Mouse (Mus musculus) embryonic facial prominence, embryonic 11.5 days (tissue): Measurements from ENCODE around the gene Leap2. TPM values are rescaled to one million over a fixed set of nuclear protein-coding genes. Genes with fewer than 3 reads are reported as not detected.

Experiments used
- ATAC-seq: fragments of 200-750 bp; cut with Nextera tagmentation; replicated peaks from 2 replicates; pipeline ENCODE4 v1.8.0; 2017; ENCODE audit warnings: low read depth; ENCODE audit not compliant: insufficient number of reproducible peaks, low FRiP score, low TSS enrichment
- DNase-seq: peaks from one replicate; pipeline ENCODE4 v3.0.0-alpha.2; 2015; ENCODE audit warnings: low spot score
- H3K27ac ChIP-seq: fragments of 300-500 bp; sonication (generic); replicated peaks from 2 replicates; pipeline ENCODE4 v1.5.1; 2014; ENCODE audit warnings: mild to moderate bottlenecking, low read depth, low read length, control low read depth
- H3K27me3 ChIP-seq: fragments of 300-500 bp; sonication (generic); 2 replicates; pipeline ENCODE4 v1.6.1; 2014; ENCODE audit warnings: mild to moderate bottlenecking, low read length, moderate library complexity, mixed read lengths; ENCODE audit not compliant: control insufficient read depth, insufficient read depth
- H3K36me3 ChIP-seq: fragments of 300-500 bp; sonication (generic); replicated peaks from 2 replicates; pipeline ENCODE4 v1.6.1; 2014; ENCODE audit warnings: low read depth, mild to moderate bottlenecking, low read length, moderate library complexity, mixed read lengths; ENCODE audit not compliant: control insufficient read depth, insufficient read depth
- H3K4me1 ChIP-seq: fragments of 300-500 bp; sonication (generic); 2 replicates; pipeline ENCODE4 v1.6.1; 2014; ENCODE audit warnings: low read length, mixed read lengths; ENCODE audit not compliant: control insufficient read depth, insufficient read depth
- H3K4me2 ChIP-seq: fragments of 300-500 bp; sonication (generic); 2 replicates; pipeline ENCODE4 v1.6.1; 2014; ENCODE audit warnings: low read depth, mild to moderate bottlenecking, control low read depth, low read length, moderate library complexity
- H3K4me3 ChIP-seq: fragments of 300-500 bp; sonication (generic); 2 replicates; pipeline ENCODE4 v1.5.1; 2014; ENCODE audit warnings: low read depth, low read length, control low read depth
- H3K9ac ChIP-seq: fragments of 300-500 bp; sonication (generic); replicated peaks from 2 replicates; pipeline ENCODE4 v1.6.1; 2014; ENCODE audit warnings: mild to moderate bottlenecking, control low read depth, low read length
- H3K9me3 ChIP-seq: fragments of 300-500 bp; sonication (generic); replicated peaks from 2 replicates; pipeline ENCODE4 v1.6.1; 2016; ENCODE audit warnings: mild to moderate bottlenecking, low read length, inconsistent platforms, mixed read lengths; ENCODE audit not compliant: control insufficient read depth
- WGBS: fragments of 180-500 bp; shearing (Covaris S2); extraction: QIAGEN DNeasy Blood & Tissue Kit; methylation state at CpG from one replicate; pipeline ENCODE4 v1.1.7; 2014; 5-methylcytosine and 5-hydroxymethylcytosine counted together
- polyA plus RNA-seq: library from polyadenylated mRNA; unstranded; fragments of >200 nt; fragmentation: Nextera tagmentation; extraction: Ambion mirVana; gene quantifications from 2 replicates; pipeline ENCODE4 v1.2.1, GENCODE M21; 2014

The Leap2 gene
- polyA plus RNA-seq, 1 experiment from 2014 or later, result not detected

GRCm38 (mm10) chr11:53435504-53435903 is 12.5 kb upstream of the Leap2 start:
- Histone ChIP-seq H3K4me3 (no peak overlapping the region), H3K36me3 (no peaks in the 10 kb centered on the region), H3K4me2 (no peak overlapping the region), H3K9me3 (no peaks in the 10 kb centered on the region), H3K9ac (no peak overlapping the region), H3K4me1 (no peaks in the 10 kb centered on the region), H3K27me3 (no peaks in the 10 kb centered on the region), H3K27ac (no peak overlapping the region)
- ATAC-seq, result no peak
- no peak for DNase-seq
- WGBS, result 84% methylated on average over 8 of the region's 8 CpGs

DNA sequence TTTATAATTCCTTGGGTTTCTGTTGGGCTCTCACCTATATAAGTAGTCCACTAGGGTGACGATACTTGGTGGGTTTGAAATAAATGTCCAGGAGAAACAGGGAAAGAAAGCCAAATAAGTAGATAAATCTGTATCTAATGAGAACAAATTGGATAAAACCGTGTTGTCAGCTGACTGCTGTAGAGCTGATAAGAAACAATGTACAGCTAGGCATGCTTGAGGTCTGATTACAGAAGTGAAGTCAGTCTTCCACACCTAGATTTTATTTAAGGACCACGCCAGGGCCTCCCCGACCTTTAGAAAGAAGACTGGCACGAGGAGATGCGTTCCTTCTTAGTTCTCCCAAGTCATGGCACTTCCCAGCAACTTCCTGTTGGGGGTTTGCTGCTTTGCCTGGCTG is 10.1 kb upstream of the Leap2 start:
- H3K27ac ChIP-seq, result no peak overlapping the region
- ATAC-seq (no peak), DNase-seq (no peak)
- 63% methylated on average over 6 of the region's 6 CpGs for WGBS
- no peaks in the 10 kb centered on the region for H3K9me3 ChIP-seq
- no peaks in the 10 kb centered on the region for H3K36me3 ChIP-seq
- H3K9ac ChIP-seq, result no peak overlapping the region
- H3K4me3 ChIP-seq, result no peak overlapping the region
- H3K27me3 ChIP-seq, result no peaks in the 10 kb centered on the region
- no peaks in the 10 kb centered on the region for H3K4me1 ChIP-seq
- H3K4me2 ChIP-seq, result no peak overlapping the region

GRCm38 (mm10) chr11:53431347-53432056 is 8.5 kb upstream of the Leap2 start:
- Histone ChIP-seq H3K9me3 (no peaks in the 10 kb centered on the region), H3K27ac (no peak overlapping the region), H3K27me3 (no peaks in the 10 kb centered on the region), H3K4me3 (peak overlapping the region; percentile 90), H3K4me2 (peak overlapping the region; percentile 43), H3K9ac (no peak overlapping the region), H3K36me3 (no peaks in the 10 kb centered on the region), H3K4me1 (no peaks in the 10 kb centered on the region)
- ATAC-seq, result peak; percentile 75
- DNase-seq, result no peak
- WGBS, result 24% methylated on average over 9 of the region's 9 CpGs

GRCm38 (mm10) chr11:53430670-53431346 is 7.8 kb upstream of the Leap2 start, which contains the start of the genes Uqcrq and Gdf9:
Gene Uqcrq (minus strand): TSS chr11:53430831.
Gene Gdf9 (plus strand): TSS chr11:53431023.
- Histone ChIP-seq H3K4me3 (peak within 1 kb of the TSS; percentile 90), H3K9ac (peak within 1 kb of the TSS; percentile 83), H3K9me3 (no peaks in the 10 kb centered on the region), H3K4me1 (no peaks in the 10 kb centered on the region), H3K27me3 (no peaks in the 10 kb centered on the region), H3K27ac (peak within 1 kb of the TSS; percentile 41; the same call in 1 of the 2 replicates), H3K36me3 (no peaks in the 10 kb centered on the region), H3K4me2 (peak within 1 kb of the TSS; percentile 72)
- peak; percentile 89 for ATAC-seq
- peak; percentile 100 for DNase-seq
- under 1% methylated on average over 44 of the region's 44 CpGs for WGBS

- ATAC-seq (peak; percentile 9; the same call in 1 of the 2 replicates), DNase-seq (peak; percentile 13)
- 2% methylated on average over 34 of the region's 34 CpGs for WGBS
- H3K27ac ChIP-seq, result peak overlapping the region; percentile 41; the same call in 1 of the 2 replicates
- H3K27me3 ChIP-seq, result no peaks in the 10 kb centered on the region
- no peaks in the 10 kb centered on the region for H3K9me3 ChIP-seq
- peak overlapping the region; percentile 72 for H3K4me2 ChIP-seq
- peak overlapping the region; percentile 83 for H3K9ac ChIP-seq
- H3K36me3 ChIP-seq, result no peaks in the 10 kb centered on the region
- H3K4me3 ChIP-seq, result peak overlapping the region; percentile 90
- H3K4me1 ChIP-seq, result no peaks in the 10 kb centered on the region
Observed at GRCm38 (mm10) chr11:53430300-53430669, 7.3 kb upstream of the Leap2 start.

DNA sequence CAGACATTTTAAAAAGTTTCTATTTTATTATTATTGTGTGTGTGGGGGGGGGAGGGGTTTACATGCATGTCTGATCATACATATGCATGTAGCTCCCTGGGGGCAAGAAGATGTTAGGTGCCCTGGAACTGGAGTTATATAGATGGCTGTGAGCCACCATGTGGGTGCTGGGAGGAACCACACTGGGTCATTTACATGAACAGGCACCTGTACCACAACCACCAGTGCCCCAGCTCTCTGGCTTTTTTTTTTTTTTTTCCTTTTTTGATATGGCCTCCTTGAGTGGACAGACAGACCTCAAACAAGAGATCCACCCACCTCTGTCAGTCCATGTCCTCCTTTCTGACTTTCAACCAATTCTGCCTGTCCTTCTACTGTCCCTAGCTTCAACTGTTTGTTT is 6.2 kb upstream of the Leap2 start:
- H3K9me3 ChIP-seq, result no peaks in the 10 kb centered on the region
- no peak overlapping the region for H3K4me2 ChIP-seq
- no peak overlapping the region for H3K9ac ChIP-seq
- no peaks in the 10 kb centered on the region for H3K27me3 ChIP-seq
- no peaks in the 10 kb centered on the region for H3K4me1 ChIP-seq
- ATAC-seq (no peak), DNase-seq (no peak)
- H3K27ac ChIP-seq, result no peak overlapping the region
- H3K36me3 ChIP-seq, result no peaks in the 10 kb centered on the region
- H3K4me3 ChIP-seq, result no peak overlapping the region; the same call in 1 of the 2 replicates

- H3K4me2 ChIP-seq, result no peak overlapping the region
- ATAC-seq (no peak), DNase-seq (no peak)
- H3K27me3 ChIP-seq, result no peaks in the 10 kb centered on the region
- H3K9me3 ChIP-seq, result no peaks in the 10 kb centered on the region
- no peaks in the 10 kb centered on the region for H3K4me1 ChIP-seq
- no peak overlapping the region for H3K4me3 ChIP-seq
- H3K9ac ChIP-seq, result no peak overlapping the region
- 95% methylated on average over 5 of the region's 5 CpGs for WGBS
- no peak overlapping the region for H3K27ac ChIP-seq
- H3K36me3 ChIP-seq, result no peaks in the 10 kb centered on the region
Observed at GRCm38 (mm10) chr11:53428716-53429057, 5.7 kb upstream of the Leap2 start.

- H3K9me3 ChIP-seq, result no peaks in the 10 kb centered on the region
- H3K4me1 ChIP-seq, result no peaks in the 10 kb centered on the region
- no peak overlapping the region for H3K27ac ChIP-seq
- 93% methylated on average over 3 of the region's 3 CpGs for WGBS
- DNase-seq (no peak), ATAC-seq (no peak)
- H3K4me3 ChIP-seq, result no peak overlapping the region
- H3K9ac ChIP-seq, result no peak overlapping the region
- no peaks in the 10 kb centered on the region for H3K27me3 ChIP-seq
- no peaks in the 10 kb centered on the region for H3K36me3 ChIP-seq
- no peak overlapping the region for H3K4me2 ChIP-seq
Observed at GRCm38 (mm10) chr11:53427993-53428715, 5.2 kb upstream of the Leap2 start.
